Mouse (Mus musculus) heart, adult 2 months (tissue): ENCODE measurements at regions not wholly inside any gene's neighbourhood (a gene's known extent, or its start where the extent isn't known, plus 50 kb on each side); places are given as distances from the start of the nearest gene placed in this dataset.

Experiments
- DNase-seq, 2 experiments: peaks; one replicate each; pipeline ENCODE4 v3.0.0; 2021
- H3K27ac ChIP-seq: fragments of 200-600 bp; 2 replicates; pipeline ENCODE4 v1.8.1; 2022
- H3K27me3 ChIP-seq: fragments of 200-500 bp; 2 replicates; pipeline ENCODE4 v1.6.1; 2012; ENCODE audit warnings: mild to moderate bottlenecking, low read length, inconsistent platforms, mixed read lengths; ENCODE audit not compliant: control insufficient read depth, insufficient read depth
- H3K36me3 ChIP-seq: fragments of 200-500 bp; 2 replicates; pipeline ENCODE4 v1.6.1; 2012; ENCODE audit warnings: low read length, inconsistent platforms; ENCODE audit not compliant: control insufficient read depth, insufficient read depth
- H3K4me1 ChIP-seq: fragments of 200-500 bp; 2 replicates; pipeline ENCODE4 v1.6.1; 2011; ENCODE audit warnings: low read length; ENCODE audit not compliant: control insufficient read depth, insufficient read depth
- H3K4me3 ChIP-seq: fragments of 200-600 bp; 2 replicates; pipeline ENCODE4 v1.8.1; 2022
- H3K79me2 ChIP-seq: fragments of 200-500 bp; replicated peaks from 2 replicates; pipeline ENCODE4 v1.6.1; 2012; ENCODE audit warnings: mild to moderate bottlenecking, inconsistent platforms, low read length, moderate library complexity, mixed read lengths; ENCODE audit not compliant: control insufficient read depth, insufficient read depth
- H3K9ac ChIP-seq: fragments of 200-500 bp; 2 replicates; pipeline ENCODE4 v1.6.1; 2012; ENCODE audit warnings: low read depth, mild to moderate bottlenecking, control low read depth, inconsistent platforms, low read length, mixed read lengths
- CTCF ChIP-seq: fragments of 200-600 bp; IDR thresholded peaks from 2 replicates; pipeline ENCODE4 v1.8.1; 2022; ENCODE audit warnings: antibody characterized with exemption, mild to moderate bottlenecking, moderate library complexity
- EP300 ChIP-seq: fragments of 200-500 bp; IDR thresholded peaks from 2 replicates; pipeline ENCODE4 v1.6.1; 2011; ENCODE audit warnings: low read depth, low read length, control low read depth; ENCODE audit not compliant: insufficient read depth
- POLR2A ChIP-seq: fragments of 200-500 bp; IDR thresholded peaks from 2 replicates; pipeline ENCODE4 v1.6.1; 2011; ENCODE audit warnings: mild to moderate bottlenecking, low read depth, low read length, control low read depth; ENCODE audit not compliant: insufficient read depth
- WGBS: fragments of 180-500 bp; shearing (Covaris S2); methylation state at CpG from one replicate; pipeline ENCODE4 v1.1.7; 2018; 5-methylcytosine and 5-hydroxymethylcytosine counted together
- intact Hi-C: fragments of 180-260 bp; cut with DNase I; formaldehyde crosslinking; loops from one replicate; pipeline ENCODE4 v1.15.1; 2025

DNA sequence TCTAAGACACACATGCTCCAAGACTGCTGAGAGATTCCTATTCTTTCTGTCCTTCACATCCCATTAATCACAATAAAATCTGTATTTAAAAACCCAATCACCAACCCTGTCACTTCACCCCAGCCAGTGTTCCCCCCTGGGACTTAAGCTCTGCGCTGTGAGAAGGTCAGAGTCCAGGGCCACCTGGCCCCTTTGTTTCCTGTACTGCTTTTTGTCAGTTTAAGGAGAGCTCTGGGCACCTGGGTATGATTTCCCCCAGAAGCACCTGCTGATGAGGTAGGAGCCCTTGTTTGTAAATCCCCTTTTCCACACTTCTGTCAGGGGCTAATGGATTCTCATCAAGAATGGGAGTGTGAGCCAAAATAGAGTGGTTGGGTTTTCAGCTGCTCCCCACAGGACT is 319.7 kb upstream of the Pik3r1 start:
- no peaks in the 10 kb centered on the region for H3K79me2 ChIP-seq
- 81% methylated on average over 1 of the region's 1 CpGs for WGBS
- no peaks in the 10 kb centered on the region for H3K36me3 ChIP-seq
- TF ChIP-seq EP300 (no peak), POLR2A (no peak), CTCF (no peak)
- intact Hi-C loops, result no loop called here
- DNase-seq, result no peak
- H3K27me3 ChIP-seq, result no peaks in the 10 kb centered on the region
- H3K27ac ChIP-seq, result no peak overlapping the region
- no peak overlapping the region for H3K4me3 ChIP-seq
- H3K9ac ChIP-seq, result no peak overlapping the region
- no peaks in the 10 kb centered on the region for H3K4me1 ChIP-seq

- H3K4me3 ChIP-seq, result no peak overlapping the region
- H3K27me3 ChIP-seq, result no peaks in the 10 kb centered on the region
- intact Hi-C loops, result no loop called here
- TF ChIP-seq POLR2A (no peak), EP300 (no peak), CTCF (no peak)
- H3K4me1 ChIP-seq, result no peaks in the 10 kb centered on the region
- no peaks in the 10 kb centered on the region for H3K79me2 ChIP-seq
- DNase-seq, result no peak
- H3K36me3 ChIP-seq, result no peaks in the 10 kb centered on the region
- 34% methylated on average over 5 of the region's 5 CpGs for WGBS
- no peak overlapping the region for H3K27ac ChIP-seq
- no peak overlapping the region for H3K9ac ChIP-seq
These were observed 321.5 kb upstream of the Pik3r1 start for GRCm38 (mm10) chr13:102089551-102089950.

GRCm38 (mm10) chr13:102094193-102094592 is 326.2 kb upstream of the Pik3r1 start:
- DNase-seq, result no peak
- Histone ChIP-seq H3K27me3 (no peaks in the 10 kb centered on the region), H3K4me1 (no peaks in the 10 kb centered on the region), H3K4me3 (no peak overlapping the region), H3K9ac (no peak overlapping the region), H3K27ac (no peak overlapping the region), H3K36me3 (no peaks in the 10 kb centered on the region), H3K79me2 (no peaks in the 10 kb centered on the region)
- intact Hi-C loops, result no loop called here
- WGBS, result 64% methylated on average over 4 of the region's 4 CpGs
- TF ChIP-seq EP300 (no peak), CTCF (no peak), POLR2A (no peak)

DNA sequence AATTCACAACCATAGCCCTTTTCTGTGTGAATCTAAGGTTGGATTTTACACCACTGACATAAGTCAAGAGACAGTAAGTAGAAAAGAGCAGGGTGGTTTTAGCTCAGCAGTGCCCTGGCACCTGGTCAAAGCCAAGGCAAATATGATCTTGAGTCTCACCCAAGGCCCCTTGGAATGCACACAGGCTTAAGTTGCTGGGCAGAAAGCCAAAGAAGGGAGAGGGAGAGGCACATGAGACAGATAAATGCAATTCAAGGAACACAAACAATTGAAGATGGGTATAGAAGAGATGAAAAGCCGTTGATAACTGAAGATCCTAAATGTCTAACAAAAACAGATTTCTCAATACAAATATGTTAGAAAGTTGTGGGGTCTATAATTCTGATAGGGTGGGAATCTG is 335.1 kb upstream of the Pik3r1 start:
- intact Hi-C loops, result no loop called here
- no peaks in the 10 kb centered on the region for H3K4me1 ChIP-seq
- TF ChIP-seq EP300 (no peak), CTCF (no peak), POLR2A (no peak)
- DNase-seq, result no peak
- H3K79me2 ChIP-seq, result no peaks in the 10 kb centered on the region
- 77% methylated on average over 1 of the region's 1 CpGs for WGBS
- H3K4me3 ChIP-seq, result no peak overlapping the region
- no peaks in the 10 kb centered on the region for H3K27me3 ChIP-seq
- H3K36me3 ChIP-seq, result no peaks in the 10 kb centered on the region
- no peak overlapping the region for H3K9ac ChIP-seq
- no peak overlapping the region for H3K27ac ChIP-seq

GRCm38 (mm10) chr13:102106188-102106587 is 338.2 kb upstream of the Pik3r1 start:
- 78% methylated on average over 1 of the region's 1 CpGs for WGBS
- Histone ChIP-seq H3K27me3 (no peaks in the 10 kb centered on the region), H3K27ac (no peak overlapping the region), H3K4me1 (no peaks in the 10 kb centered on the region), H3K9ac (no peak overlapping the region), H3K36me3 (no peaks in the 10 kb centered on the region), H3K79me2 (no peaks in the 10 kb centered on the region), H3K4me3 (no peak overlapping the region)
- intact Hi-C loops, result no loop called here
- TF ChIP-seq CTCF (no peak), POLR2A (no peak), EP300 (no peak)
- DNase-seq, result no peak

DNA sequence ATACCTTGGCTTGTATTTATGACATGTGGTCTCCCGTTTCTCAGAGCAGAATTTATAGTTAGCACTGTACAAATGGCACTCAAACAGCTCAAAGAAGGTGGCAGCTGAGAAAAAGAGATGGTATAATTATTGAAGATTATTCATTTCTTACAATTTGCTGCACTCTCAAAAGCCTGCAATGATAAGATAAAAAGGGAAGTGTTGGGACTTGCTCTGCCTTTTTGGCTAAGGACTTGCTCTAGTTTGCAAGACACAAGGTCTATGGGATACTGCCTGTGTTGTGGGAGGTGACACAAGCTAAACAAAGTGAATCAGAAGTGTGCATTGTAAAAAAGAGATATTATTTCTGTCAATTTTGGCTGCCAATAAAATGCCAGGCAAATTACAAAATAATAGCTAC is 340.2 kb upstream of the Pik3r1 start:
- no peaks in the 10 kb centered on the region for H3K79me2 ChIP-seq
- H3K4me3 ChIP-seq, result no peak overlapping the region
- no peak overlapping the region for H3K27ac ChIP-seq
- 53% methylated on average over 1 of the region's 1 CpGs for WGBS
- no peaks in the 10 kb centered on the region for H3K36me3 ChIP-seq
- no peak for DNase-seq
- intact Hi-C loops, result no loop called here
- no peak for TF ChIP-seq CTCF
- TF ChIP-seq POLR2A, result no peak
- no peak for TF ChIP-seq EP300
- H3K27me3 ChIP-seq, result no peaks in the 10 kb centered on the region
- H3K4me1 ChIP-seq, result no peaks in the 10 kb centered on the region
- no peak overlapping the region for H3K9ac ChIP-seq

GRCm38 (mm10) chr13:102108916-102109315 is 340.9 kb upstream of the Pik3r1 start:
- intact Hi-C loops, result no loop called here
- no peak overlapping the region for H3K27ac ChIP-seq
- H3K4me3 ChIP-seq, result no peak overlapping the region
- no peak for DNase-seq
- TF ChIP-seq CTCF (no peak), POLR2A (no peak), EP300 (no peak)
- no peak overlapping the region for H3K9ac ChIP-seq
- H3K36me3 ChIP-seq, result no peaks in the 10 kb centered on the region
- H3K4me1 ChIP-seq, result no peaks in the 10 kb centered on the region
- no peaks in the 10 kb centered on the region for H3K79me2 ChIP-seq
- H3K27me3 ChIP-seq, result no peaks in the 10 kb centered on the region
- WGBS, result 90% methylated on average over 3 of the region's 3 CpGs
